Mouse (Mus musculus) cerebellum, adult 2 months (tissue): ENCODE measurements around the gene Uba52. TPM values are rescaled to one million over a fixed set of nuclear protein-coding genes. Genes with fewer than 3 reads are reported as not detected.
A peak's percentile ranks its signal among the peaks of the same experiment; 100 is the strongest.

Experiments
- DNase-seq, 2 experiments: peaks; one replicate each; pipeline ENCODE4 v3.0.0; 2021
- H3K27ac ChIP-seq: fragments of 200-500 bp; 2 replicates; pipeline ENCODE4 v1.5.1; 2012; ENCODE audit warnings: low read length, control low read depth, inconsistent platforms; ENCODE audit not compliant: insufficient read depth
- H3K27me3 ChIP-seq: fragments of 200-500 bp; 2 replicates; pipeline ENCODE4 v1.6.1; 2012; ENCODE audit warnings: inconsistent platforms, mild to moderate bottlenecking, low read length, moderate library complexity; ENCODE audit not compliant: control insufficient read depth, insufficient read depth
- H3K4me1 ChIP-seq: fragments of 200-500 bp; 2 replicates; pipeline ENCODE4 v1.6.1; 2011; ENCODE audit warnings: low read length; ENCODE audit not compliant: control insufficient read depth, insufficient read depth
- H3K4me3 ChIP-seq: fragments of 200-500 bp; replicated peaks from 2 replicates; pipeline ENCODE3; 2011; ENCODE audit warnings: mild to moderate bottlenecking, low read depth, low read length, control low read depth; ENCODE audit not compliant: insufficient read depth
- CTCF ChIP-seq: fragments of 200-500 bp; IDR thresholded peaks from 2 replicates; pipeline ENCODE4 v1.5.1; 2011; ENCODE audit warnings: low read depth, mild to moderate bottlenecking, control low read depth, low read length, moderate library complexity, borderline replicate concordance; ENCODE audit not compliant: insufficient read depth
- POLR2A ChIP-seq: fragments of 200-500 bp; IDR thresholded peaks from 2 replicates; pipeline ENCODE4 v1.6.1; 2011; ENCODE audit warnings: low read length, control low read depth, borderline replicate concordance; ENCODE audit not compliant: insufficient read depth
- WGBS: fragments of 180-500 bp; shearing (Covaris S2); methylation state at CpG from one replicate; pipeline ENCODE4 v1.1.7; 2018; 5-methylcytosine and 5-hydroxymethylcytosine counted together
- polyA plus RNA-seq: library from polyadenylated mRNA; depleted of rRNA; stranded (reverse); fragments of >200 nt; gene quantifications from 2 replicates; pipeline ENCODE4 v1.2.3, GENCODE M21; 2012; rRNA removed

Uba52 gene
- polyA plus RNA-seq = 920 and 977 TPM in 2 replicates

- 1% methylated on average over 74 of the region's 74 CpGs for WGBS
- TF ChIP-seq POLR2A (peak; percentile 84), CTCF (no peak)
- peak within 1 kb of the TSS; percentile 94 for H3K4me3 ChIP-seq
Measured at GRCm38 (mm10) chr8:70510228-70510915, at the start of gene Uba52. Uba52 (minus strand) TSS chr8:70510801.

GRCm38 (mm10) chr8:70560096-70560495 is 49.5 kb upstream of the Uba52 start:
- no peak overlapping the region for H3K4me3 ChIP-seq
- WGBS = 12% methylated on average over 2 of the region's 2 CpGs
- TF ChIP-seq POLR2A (no peak), CTCF (peak; percentile 51; the same call in 1 of the 2 replicates)
- H3K4me1 ChIP-seq = peaks cover 45% of the 10 kb centered on the region
- no peaks in the 10 kb centered on the region for H3K27me3 ChIP-seq
- peak overlapping the region; percentile 32; the same call in 1 of the 2 replicates for H3K27ac ChIP-seq
- DNase-seq = peak; percentile 49 to 76

More at GRCm38 (mm10) chr8:70510228-70510915, at the start of gene Uba52:
- Histone ChIP-seq H3K27me3 (no peaks in the 10 kb centered on the region), H3K27ac (peak within 1 kb of the TSS; percentile 83), H3K4me1 (peaks cover 19% of the 10 kb centered on the region)
- DNase-seq = peak; percentile 98

- peaks cover 46% of the 10 kb centered on the region for H3K4me1 ChIP-seq
- WGBS = 79% methylated on average over 3 of the region's 3 CpGs
- no peak for DNase-seq
- no peak overlapping the region for H3K27ac ChIP-seq
- no peaks in the 10 kb centered on the region for H3K27me3 ChIP-seq
- H3K4me3 ChIP-seq = no peak overlapping the region
- TF ChIP-seq POLR2A (no peak), CTCF (no peak)
Measured at GRCm38 (mm10) chr8:70558983-70559382, 48.4 kb upstream of the Uba52 start.

- H3K27ac ChIP-seq = no peak overlapping the region
- H3K27me3 ChIP-seq = no peaks in the 10 kb centered on the region
- DNase-seq = no peak
- WGBS = 68% methylated on average over 4 of the region's 4 CpGs
- TF ChIP-seq POLR2A = no peak
- no peak for TF ChIP-seq CTCF
- no peak overlapping the region for H3K4me3 ChIP-seq
- peaks cover 51% of the 10 kb centered on the region for H3K4me1 ChIP-seq
Measured at GRCm38 (mm10) chr8:70558334-70558733, 47.7 kb upstream of the Uba52 start.

GRCm38 (mm10) chr8:70555079-70555747 is 44.6 kb upstream of the Uba52 start:
- TF ChIP-seq CTCF (no peak), POLR2A (no peak)
- WGBS = 88% methylated on average over 4 of the region's 4 CpGs
- peaks cover 60% of the 10 kb centered on the region for H3K4me1 ChIP-seq

GRCm38 (mm10) chr8:70553740-70554139 is 43.1 kb upstream of the Uba52 start:
- DNase-seq = peak; percentile 79 to 87
- TF ChIP-seq POLR2A (no peak), CTCF (no peak)
- Histone ChIP-seq H3K27ac (no peak overlapping the region), H3K27me3 (no peaks in the 10 kb centered on the region), H3K4me3 (no peak overlapping the region), H3K4me1 (peaks cover 51% of the 10 kb centered on the region)

More at GRCm38 (mm10) chr8:70555079-70555747, 44.6 kb upstream of the Uba52 start:
- no peak for DNase-seq
- Histone ChIP-seq H3K27me3 (no peaks in the 10 kb centered on the region), H3K27ac (no peak overlapping the region), H3K4me3 (no peak overlapping the region)

GRCm38 (mm10) chr8:70552836-70553235 is 42.2 kb upstream of the Uba52 start:
- no peak overlapping the region for H3K4me3 ChIP-seq
- no peak for DNase-seq
- TF ChIP-seq POLR2A (no peak), CTCF (no peak)
- 28% methylated on average over 1 of the region's 1 CpGs for WGBS
- peaks cover 58% of the 10 kb centered on the region for H3K4me1 ChIP-seq
- no peaks in the 10 kb centered on the region for H3K27me3 ChIP-seq
- H3K27ac ChIP-seq = peak overlapping the region; percentile 23; the same call in 1 of the 2 replicates

- peaks cover 53% of the 10 kb centered on the region for H3K4me1 ChIP-seq
- peak; percentile 46 to 62 for DNase-seq
- no peaks in the 10 kb centered on the region for H3K27me3 ChIP-seq
- 28% methylated on average over 3 of the region's 3 CpGs for WGBS
- no peak overlapping the region for H3K4me3 ChIP-seq
- TF ChIP-seq CTCF (no peak), POLR2A (no peak)
- H3K27ac ChIP-seq = peak overlapping the region; percentile 62
Measured at GRCm38 (mm10) chr8:70551558-70552161, 41.1 kb upstream of the Uba52 start.
